Mouse (Mus musculus): ENCODE measurements at regions not wholly inside any gene's neighbourhood (a gene's known extent, or its start where the extent isn't known, plus 50 kb on each side); places are given as distances from the start of the nearest gene placed in this dataset.

GRCm38 (mm10) chr9:112446981-112447380 is 211.2 kb upstream of the Arpp21 start:
- TF ChIP-seq CTCF (IDR thresholded peaks at IDR 0.05) (no peak), EP300 (IDR thresholded peaks at IDR 0.05) (no peak)

Measured in lung, postnatal 0 days (tissue).